Mouse (Mus musculus): ENCODE results near the gene Olfr684.

GRCm38 (mm10) chr7:105185912-105186311, 22.5 kb upstream of the Olfr684 start, which contains the start of gene Olfr685:
- no peak for TF ChIP-seq CTCF (IDR thresholded peaks at IDR 0.05; ENCODE audit: low read depth, low read length)
- TF ChIP-seq POLR2A (IDR thresholded peaks at IDR 0.05; ENCODE audit: extremely low read depth, insufficient read depth, low read length), result no peak
